Mouse (Mus musculus) spleen, adult 2 months (tissue): ENCODE measurements around the gene Cnpy3.

Experiments
- CTCF ChIP-seq: fragments of 200-500 bp; IDR thresholded peaks from 2 replicates; pipeline ENCODE4 v1.5.1; 2011; ENCODE audit warnings: mild to moderate bottlenecking, inconsistent platforms; ENCODE audit not compliant: insufficient read depth, insufficient read length, insufficient replicate concordance; ENCODE audit errors: extremely low read depth
- POLR2A ChIP-seq: fragments of 200-500 bp; IDR thresholded peaks from 2 replicates; pipeline ENCODE4 v1.6.1; 2011; ENCODE audit warnings: low read depth, low read length, inconsistent platforms

- TF ChIP-seq POLR2A: no peak
- TF ChIP-seq CTCF: no peak
Observed at GRCm38 (mm10) chr17:46801761-46802160, 49.7 kb upstream of the Cnpy3 start.
